Mouse (Mus musculus) spleen, adult 2 months (tissue): ENCODE measurements around the gene Serpina3b.

Experiments used
- CTCF ChIP-seq: fragments of 200-500 bp; IDR thresholded peaks from 2 replicates; pipeline ENCODE4 v1.5.1; 2011; ENCODE audit warnings: mild to moderate bottlenecking, inconsistent platforms; ENCODE audit not compliant: insufficient read depth, insufficient read length, insufficient replicate concordance; ENCODE audit errors: extremely low read depth
- POLR2A ChIP-seq: fragments of 200-500 bp; IDR thresholded peaks from 2 replicates; pipeline ENCODE4 v1.6.1; 2011; ENCODE audit warnings: low read depth, low read length, inconsistent platforms

DNA sequence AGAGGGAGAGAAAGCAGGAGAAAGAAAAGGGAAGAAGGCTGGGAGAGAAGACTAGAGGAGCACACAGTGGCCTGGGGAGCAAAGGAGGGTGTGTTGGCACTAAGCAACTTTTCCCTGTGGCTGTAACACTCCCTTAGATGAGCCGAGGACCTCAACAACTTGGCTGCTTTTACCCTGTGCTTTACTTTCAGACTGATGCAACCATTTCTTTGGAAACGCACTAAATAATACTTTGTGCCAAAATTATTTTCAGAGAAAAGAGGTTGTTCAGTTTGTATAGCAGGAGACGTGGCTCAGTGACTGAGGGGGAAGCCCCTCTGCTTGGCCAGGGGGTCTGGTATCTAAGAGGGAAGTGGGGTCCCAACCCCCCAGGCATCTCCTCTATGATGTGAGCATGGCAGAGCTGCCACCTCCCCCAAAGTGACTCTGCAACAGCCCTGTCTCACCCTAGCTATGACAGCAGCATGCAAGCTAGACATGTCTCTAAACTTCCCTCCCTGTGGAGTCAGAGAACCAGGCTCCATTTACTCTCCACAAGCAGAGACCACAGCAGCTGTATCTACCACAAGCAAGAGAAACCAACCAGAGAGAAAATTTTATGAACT, 25.3 kb downstream of the Serpina3b start:
- no peak for TF ChIP-seq CTCF
- no peak for TF ChIP-seq POLR2A
